Mouse (Mus musculus): ENCODE data around the gene H2al1d. TPM values are rescaled to one million over a fixed set of nuclear protein-coding genes. Genes with fewer than 3 reads are reported as not detected.
"Not testable (repeated sequence)": the region's sequence is repeated elsewhere in the genome, so short reads cannot be mapped to it uniquely, and the experiment has no call there.

Gene H2al1d
- not detected for total RNA-seq (2021)

DNA sequence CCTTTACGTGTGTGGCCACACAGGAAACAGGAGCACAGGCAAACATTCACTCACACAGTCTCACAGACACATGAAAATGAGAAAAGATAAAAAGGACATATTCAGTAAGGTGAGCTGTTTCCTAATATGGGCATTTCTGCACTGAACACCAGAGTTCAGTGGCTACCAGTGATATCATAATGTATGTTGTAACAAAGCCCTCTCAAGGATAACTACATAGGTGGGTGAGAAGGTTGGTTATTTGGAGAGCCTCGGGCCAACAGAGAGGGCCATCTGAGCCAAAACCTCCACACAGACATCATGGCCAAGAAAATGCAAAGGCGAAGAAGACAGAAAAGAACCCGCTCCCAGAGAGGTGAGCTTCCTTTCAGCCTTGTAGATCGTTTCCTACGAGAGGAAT, at the start of gene H2al1d:
Gene H2al1d, plus strand, starts transcription at position 301 of the 400 bp plus-strand sequence.
- DNase-seq (ENCODE audit: extremely low spot score in 1 of 2, low spot score in 1 of 2): not testable (repeated sequence)

DNA sequence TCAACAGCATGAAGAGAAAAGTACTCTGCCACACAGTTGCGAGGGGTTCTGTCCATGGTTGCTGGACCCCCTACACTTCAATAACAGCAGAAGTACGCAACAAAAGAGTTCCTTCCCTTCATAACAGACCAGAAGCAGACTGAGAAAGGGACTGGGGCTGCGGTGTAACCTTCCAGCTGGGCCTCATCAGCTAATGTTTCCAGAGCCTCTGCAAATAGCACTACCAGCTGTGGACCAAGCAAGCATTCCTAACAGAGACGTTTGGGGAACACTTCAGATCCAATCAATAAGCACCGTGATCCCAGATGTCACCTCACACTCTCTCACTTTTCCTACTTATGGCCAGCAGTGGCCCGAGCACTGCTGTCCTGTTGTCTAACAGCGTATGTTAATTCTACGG, 43.7 kb upstream of the H2al1d start:
- DNase-seq (ENCODE audit: extremely low spot score in 1 of 2, low spot score in 1 of 2): no peak

- DNase-seq (ENCODE audit: extremely low spot score in 1 of 2, low spot score in 1 of 2): no peak
Measured at GRCm38 (mm10) chrX:11267791-11268190, 40.8 kb upstream of the H2al1d start.

- DNase-seq (ENCODE audit: extremely low spot score in 1 of 2, low spot score in 1 of 2): peak in 1 of 2 experiments; percentile 10
Measured at GRCm38 (mm10) chrX:11269074-11269473, 39.5 kb upstream of the H2al1d start.

- no peak for DNase-seq (ENCODE audit: extremely low spot score in 1 of 2, low spot score in 1 of 2)
Measured at GRCm38 (mm10) chrX:11273190-11273589, 35.4 kb upstream of the H2al1d start.

DNA sequence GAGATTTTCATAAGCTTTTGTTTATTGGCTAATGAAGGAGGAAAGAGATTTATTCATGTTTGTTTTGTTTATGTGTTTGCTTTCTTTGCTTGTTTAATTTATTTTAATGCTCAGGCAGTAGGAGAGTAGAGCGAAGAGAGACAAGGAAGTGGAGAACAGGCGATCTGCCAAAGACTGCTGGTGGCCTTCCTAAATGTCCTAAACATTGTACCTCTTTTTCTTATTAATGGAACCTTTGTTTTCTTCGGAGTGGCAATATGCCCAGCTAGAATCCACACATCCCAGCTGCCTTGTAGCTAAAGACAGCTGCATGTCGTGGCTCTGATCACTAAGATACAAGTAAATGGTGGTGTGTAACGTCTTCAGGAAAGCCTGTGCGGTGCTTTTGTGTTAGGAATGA, 31.5 kb upstream of the H2al1d start:
- DNase-seq (ENCODE audit: extremely low spot score in 1 of 2, low spot score in 1 of 2): no peak

DNA sequence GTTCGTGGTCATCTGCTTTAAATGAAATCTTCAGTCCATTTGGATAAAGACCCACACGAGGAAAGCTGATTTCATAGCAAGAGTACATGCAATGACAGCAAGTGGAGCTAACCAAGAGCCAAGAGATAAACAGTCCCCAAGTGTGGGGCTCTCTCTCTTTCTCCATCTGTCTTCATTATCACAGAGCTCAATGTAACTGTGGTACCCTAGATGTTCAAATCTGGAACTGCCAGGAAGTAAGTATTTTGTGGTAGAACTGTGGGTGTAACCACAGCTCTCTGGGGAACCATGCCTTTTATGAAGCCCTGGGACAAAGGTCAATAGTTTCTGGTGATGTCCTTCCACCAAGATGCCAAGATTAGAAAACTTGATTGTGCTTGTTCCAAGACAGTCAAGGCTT, 27.9 kb upstream of the H2al1d start:
- no peak for DNase-seq (ENCODE audit: extremely low spot score in 1 of 2, low spot score in 1 of 2)

GRCm38 (mm10) chrX:11288306-11288882, 20.2 kb upstream of the H2al1d start:
- DNase-seq (ENCODE audit: extremely low spot score in 1 of 2, low spot score in 1 of 2): no peak

GRCm38 (mm10) chrX:11289244-11289643, 19.4 kb upstream of the H2al1d start:
- DNase-seq (ENCODE audit: extremely low spot score in 1 of 2, low spot score in 1 of 2): no peak

DNA sequence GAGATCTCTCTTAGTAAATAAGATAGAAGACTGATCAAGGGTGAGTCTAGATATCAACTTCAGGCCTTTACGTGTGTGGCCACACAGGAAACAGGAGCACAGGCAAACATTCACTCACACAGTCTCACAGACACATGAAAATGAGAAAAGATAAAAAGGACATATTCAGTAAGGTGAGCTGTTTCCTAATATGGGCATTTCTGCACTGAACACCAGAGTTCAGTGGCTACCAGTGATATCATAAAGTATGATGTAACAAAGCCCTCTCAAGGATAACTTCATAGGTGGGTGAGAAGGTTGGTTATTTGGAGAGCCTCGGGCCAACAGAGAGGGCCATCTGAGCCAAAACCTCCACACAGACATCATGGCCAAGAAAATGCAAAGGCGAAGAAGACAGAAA, 9.7 kb upstream of the H2al1d start, which contains the start of gene H2al1a:
Gene H2al1a, plus strand, starts transcription at position 301 of the 400 bp plus-strand sequence.
- not testable (repeated sequence) for DNase-seq (ENCODE audit: extremely low spot score in 1 of 2, low spot score in 1 of 2)

GRCm38 (mm10) chrX:11302132-11302531, 6.5 kb upstream of the H2al1d start, which contains the start of gene H2al1b:
TSS of gene H2al1b (plus strand) at chrX:11302432.
- DNase-seq (ENCODE audit: extremely low spot score in 1 of 2, low spot score in 1 of 2): not testable (repeated sequence)

DNA sequence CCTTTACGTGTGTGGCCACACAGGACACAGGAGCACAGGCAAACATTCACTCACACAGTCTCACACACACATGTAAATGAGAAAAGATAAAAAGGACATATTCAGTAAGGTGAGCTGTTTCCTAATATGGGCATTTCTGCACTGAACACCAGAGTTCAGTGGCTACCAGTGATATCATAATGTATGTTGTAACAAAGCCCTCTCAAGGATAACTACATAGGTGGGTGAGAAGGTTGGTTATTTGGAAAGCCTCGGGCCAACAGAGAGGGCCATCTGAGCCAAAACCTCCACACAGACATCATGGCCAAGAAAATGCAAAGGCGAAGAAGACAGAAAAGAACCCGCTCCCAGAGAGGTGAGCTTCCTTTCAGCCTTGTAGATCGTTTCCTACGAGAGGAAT, 3.3 kb upstream of the H2al1d start, which contains the start of gene H2al1c:
Gene H2al1c, plus strand, starts transcription at position 301 of the 400 bp plus-strand sequence.
- not testable (repeated sequence) for DNase-seq (ENCODE audit: extremely low spot score in 1 of 2, low spot score in 1 of 2)

DNA sequence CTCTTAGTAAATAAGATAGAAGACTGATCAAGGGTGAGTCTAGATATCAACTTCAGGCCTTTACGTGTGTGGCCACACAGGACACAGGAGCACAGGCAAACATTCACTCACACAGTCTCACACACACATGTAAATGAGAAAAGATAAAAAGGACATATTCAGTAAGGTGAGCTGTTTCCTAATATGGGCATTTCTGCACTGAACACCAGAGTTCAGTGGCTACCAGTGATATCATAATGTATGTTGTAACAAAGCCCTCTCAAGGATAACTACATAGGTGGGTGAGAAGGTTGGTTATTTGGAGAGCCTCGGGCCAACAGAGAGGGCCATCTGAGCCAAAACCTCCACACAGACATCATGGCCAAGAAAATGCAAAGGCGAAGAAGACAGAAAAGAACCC, 3.0 kb downstream of the H2al1d start, which contains the start of gene H2al1e:
Gene H2al1e, plus strand, starts transcription at position 301 of the 400 bp plus-strand sequence.
- DNase-seq (ENCODE audit: extremely low spot score in 1 of 2, low spot score in 1 of 2): not testable (repeated sequence)

- DNase-seq (ENCODE audit: extremely low spot score in 1 of 2, low spot score in 1 of 2): not testable (repeated sequence)
Measured at GRCm38 (mm10) chrX:11314858-11315257, 6.2 kb downstream of the H2al1d start, which contains the start of gene H2al1f. TSS of gene H2al1f (plus strand) at chrX:11315158.

DNA sequence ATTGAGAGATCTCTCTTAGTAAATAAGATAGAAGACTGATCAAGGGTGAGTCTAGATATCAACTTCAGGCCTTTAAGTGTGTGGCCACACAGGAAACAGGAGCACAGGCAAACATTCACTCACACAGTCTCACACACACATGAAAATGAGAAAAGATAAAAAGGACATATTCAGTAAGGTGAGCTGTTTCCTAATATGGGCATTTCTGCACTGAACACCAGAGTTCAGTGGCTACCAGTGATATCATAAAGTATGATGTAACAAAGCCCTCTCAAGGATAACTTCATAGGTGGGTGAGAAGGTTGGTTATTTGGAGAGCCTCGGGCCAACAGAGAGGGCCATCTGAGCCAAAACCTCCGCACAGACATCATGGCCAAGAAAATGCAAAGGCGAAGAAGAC, 9.3 kb downstream of the H2al1d start, which contains the start of gene H2al1g:
Gene H2al1g, plus strand, starts transcription at position 301 of the 400 bp plus-strand sequence.
- not testable (repeated sequence) for DNase-seq (ENCODE audit: extremely low spot score in 1 of 2, low spot score in 1 of 2)

DNA sequence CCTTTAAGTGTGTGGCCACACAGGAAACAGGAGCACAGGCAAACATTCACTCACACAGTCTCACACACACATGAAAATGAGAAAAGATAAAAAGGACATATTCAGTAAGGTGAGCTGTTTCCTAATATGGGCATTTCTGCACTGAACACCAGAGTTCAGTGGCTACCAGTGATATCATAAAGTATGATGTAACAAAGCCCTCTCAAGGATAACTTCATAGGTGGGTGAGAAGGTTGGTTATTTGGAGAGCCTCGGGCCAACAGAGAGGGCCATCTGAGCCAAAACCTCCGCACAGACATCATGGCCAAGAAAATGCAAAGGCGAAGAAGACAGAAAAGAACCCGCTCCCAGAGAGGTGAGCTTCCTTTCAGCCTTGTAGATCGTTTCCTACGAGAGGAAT, 12.6 kb downstream of the H2al1d start, which contains the start of gene H2al1h:
Gene H2al1h, plus strand, starts transcription at position 301 of the 400 bp plus-strand sequence.
- not testable (repeated sequence) for DNase-seq (ENCODE audit: extremely low spot score in 1 of 2, low spot score in 1 of 2)

GRCm38 (mm10) chrX:11324359-11324758, 15.7 kb downstream of the H2al1d start, which contains the start of gene H2al1i:
TSS of gene H2al1i (plus strand) at chrX:11324659.
- DNase-seq (ENCODE audit: extremely low spot score in 1 of 2, low spot score in 1 of 2): not testable (repeated sequence)

DNA sequence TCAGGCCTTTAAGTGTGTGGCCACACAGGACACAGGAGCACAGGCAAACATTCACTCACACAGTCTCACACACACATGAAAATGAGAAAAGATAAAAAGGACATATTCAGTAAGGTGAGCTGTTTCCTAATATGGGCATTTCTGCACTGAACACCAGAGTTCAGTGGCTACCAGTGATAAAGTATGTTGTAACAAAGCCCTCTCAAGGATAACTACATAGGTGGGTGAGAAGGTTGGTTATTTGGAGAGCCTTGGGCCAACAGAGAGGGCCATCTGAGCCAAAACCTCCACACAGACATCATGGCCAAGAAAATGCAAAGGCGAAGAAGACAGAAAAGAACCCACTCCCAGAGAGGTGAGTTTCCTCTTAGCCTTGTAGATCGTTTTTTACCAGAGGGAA, 18.9 kb downstream of the H2al1d start, which contains the start of gene H2al1j:
Gene H2al1j, plus strand, starts transcription at position 301 of the 400 bp plus-strand sequence.
- DNase-seq (ENCODE audit: extremely low spot score in 1 of 2, low spot score in 1 of 2): not testable (repeated sequence)

- DNase-seq (ENCODE audit: extremely low spot score in 1 of 2, low spot score in 1 of 2): peak in 1 of 2 experiments; percentile 15
Measured at GRCm38 (mm10) chrX:11345762-11346161, 37.1 kb downstream of the H2al1d start.

- no peak for DNase-seq (ENCODE audit: extremely low spot score in 1 of 2, low spot score in 1 of 2)
Measured at GRCm38 (mm10) chrX:11346756-11347155, 38.1 kb downstream of the H2al1d start.
